Mouse (Mus musculus): Measurements from ENCODE around the gene Lrrc43.

- no peak for TF ChIP-seq CTCF (IDR thresholded peaks at IDR 0.05)
- TF ChIP-seq EP300 (IDR thresholded peaks at IDR 0.05), result no peak
These were observed 41.0 kb downstream of the Lrrc43 start for GRCm38 (mm10) chr5:123530056-123530455.

Data from lung, postnatal 0 days (tissue).